Mouse (Mus musculus) midbrain, embryonic 11.5 days (tissue): ENCODE measurements at regions not wholly inside any gene's neighbourhood (a gene's known extent, or its start where the extent isn't known, plus 50 kb on each side); places are given as distances from the start of the nearest gene placed in this dataset.

Source experiments
- ATAC-seq: fragments of 200-750 bp; cut with Nextera tagmentation; 2 replicates; pipeline ENCODE4 v1.8.0; 2017; ENCODE audit warnings: moderate TSS enrichment, moderate library complexity; ENCODE audit not compliant: low FRiP score
- DNase-seq: peaks from one replicate; pipeline ENCODE4 v3.0.0; 2015; ENCODE audit warnings: low spot score; ENCODE audit errors: missing footprints
- H3K27ac ChIP-seq: fragments of 300-500 bp; sonication (generic); 2 replicates; pipeline ENCODE4 v1.5.1; 2014; ENCODE audit warnings: low read depth, low read length
- H3K27me3 ChIP-seq: fragments of 300-500 bp; sonication (generic); 2 replicates; pipeline ENCODE4 v1.6.1; 2014; ENCODE audit warnings: mild to moderate bottlenecking, low read length, moderate library complexity, mixed read lengths; ENCODE audit not compliant: control insufficient read depth, insufficient read depth
- H3K36me3 ChIP-seq: fragments of 300-500 bp; sonication (generic); 2 replicates; pipeline ENCODE4 v1.6.1; 2014; ENCODE audit warnings: mild to moderate bottlenecking, low read length, moderate library complexity, mixed read lengths; ENCODE audit not compliant: control insufficient read depth, insufficient read depth
- H3K4me1 ChIP-seq: fragments of 300-500 bp; sonication (generic); 2 replicates; pipeline ENCODE4 v1.6.1; 2014; ENCODE audit warnings: low read length; ENCODE audit not compliant: control insufficient read depth, insufficient read depth
- H3K4me2 ChIP-seq: fragments of 300-500 bp; sonication (generic); 2 replicates; pipeline ENCODE4 v1.6.1; 2014; ENCODE audit warnings: mild to moderate bottlenecking, moderate library complexity
- H3K4me3 ChIP-seq: fragments of 300-500 bp; sonication (generic); 2 replicates; pipeline ENCODE4 v1.5.1; 2014; ENCODE audit warnings: low read depth, low read length
- H3K9ac ChIP-seq: fragments of 300-500 bp; sonication (generic); 2 replicates; pipeline ENCODE4 v1.6.1; 2014; ENCODE audit warnings: low read length
- H3K9me3 ChIP-seq: fragments of 300-500 bp; sonication (generic); 2 replicates; pipeline ENCODE4 v1.6.1; 2016; ENCODE audit warnings: low read length; ENCODE audit not compliant: control insufficient read depth
- WGBS: fragments of 180-500 bp; shearing (Covaris S2); extraction: QIAGEN DNeasy Blood & Tissue Kit; methylation state at CpG from one replicate; pipeline ENCODE4 v1.1.7; 2014; 5-methylcytosine and 5-hydroxymethylcytosine counted together

DNA sequence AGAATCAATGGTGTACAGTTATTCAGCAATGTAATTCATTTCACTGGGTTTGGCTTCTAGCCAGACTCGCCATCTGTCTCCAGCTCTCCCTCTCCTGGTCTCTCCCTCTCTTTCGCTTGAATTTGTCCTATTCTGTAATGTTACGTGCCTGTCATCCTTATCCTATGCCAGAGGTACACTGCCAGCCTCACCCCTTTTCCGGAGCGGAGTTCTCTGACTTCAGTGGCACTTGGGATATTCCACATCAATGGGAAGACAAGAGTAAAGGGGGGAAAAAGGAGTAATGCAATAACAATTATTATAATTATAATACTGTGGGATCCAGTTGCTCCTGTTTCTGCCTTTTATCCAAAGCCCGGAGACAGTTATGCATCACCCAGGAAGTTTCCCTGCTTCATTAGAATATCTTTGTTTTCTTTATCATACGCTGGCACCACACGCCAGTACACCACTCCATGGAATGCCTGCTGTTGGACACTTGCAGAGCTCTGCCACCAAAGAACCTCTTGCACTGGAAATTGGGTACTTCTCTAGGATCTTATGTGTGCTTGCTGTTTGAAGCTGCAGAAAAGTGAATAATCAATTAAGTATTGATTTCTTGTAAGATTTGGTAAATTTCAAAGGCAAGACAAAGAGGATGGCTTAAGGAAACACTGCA, 953.6 kb upstream of the Gm8797 start:
- DNase-seq = no peak
- Histone ChIP-seq H3K4me3 (no peak overlapping the region), H3K4me1 (peaks cover 2% of the 10 kb centered on the region; the same call in 1 of the 2 replicates), H3K9me3 (no peaks in the 10 kb centered on the region), H3K9ac (no peak overlapping the region), H3K36me3 (no peaks in the 10 kb centered on the region), H3K27me3 (no peaks in the 10 kb centered on the region), H3K27ac (no peak overlapping the region), H3K4me2 (no peak overlapping the region)
- WGBS = 83% methylated on average over 8 of the region's 8 CpGs
- peak; percentile 61 for ATAC-seq

- no peak for DNase-seq
- H3K4me1 ChIP-seq = peaks cover 2% of the 10 kb centered on the region; the same call in 1 of the 2 replicates
- no peak overlapping the region for H3K4me3 ChIP-seq
- WGBS = 81% methylated on average over 6 of the region's 6 CpGs
- no peak overlapping the region for H3K9ac ChIP-seq
- H3K27ac ChIP-seq = no peak overlapping the region
- H3K36me3 ChIP-seq = no peaks in the 10 kb centered on the region
- no peak for ATAC-seq
- H3K27me3 ChIP-seq = no peaks in the 10 kb centered on the region
- H3K4me2 ChIP-seq = no peak overlapping the region
- H3K9me3 ChIP-seq = no peaks in the 10 kb centered on the region
These were observed 953.1 kb upstream of the Gm8797 start for GRCm38 (mm10) chr3:4797567-4797940.

- H3K4me3 ChIP-seq = no peak overlapping the region
- no peak for ATAC-seq
- H3K27ac ChIP-seq = no peak overlapping the region
- H3K27me3 ChIP-seq = no peaks in the 10 kb centered on the region
- H3K9me3 ChIP-seq = no peaks in the 10 kb centered on the region
- no peak overlapping the region for H3K4me2 ChIP-seq
- no peaks in the 10 kb centered on the region for H3K36me3 ChIP-seq
- no peak for DNase-seq
- H3K9ac ChIP-seq = no peak overlapping the region
- H3K4me1 ChIP-seq = peaks cover 2% of the 10 kb centered on the region; the same call in 1 of the 2 replicates
- WGBS = 71% methylated on average over 3 of the region's 3 CpGs
These were observed 952.2 kb upstream of the Gm8797 start for GRCm38 (mm10) chr3:4798366-4798765.

- ATAC-seq (no peak), DNase-seq (no peak)
- Histone ChIP-seq H3K27me3 (no peaks in the 10 kb centered on the region), H3K4me1 (no peaks in the 10 kb centered on the region), H3K9ac (no peak overlapping the region), H3K27ac (no peak overlapping the region), H3K4me3 (no peak overlapping the region), H3K4me2 (no peak overlapping the region), H3K9me3 (no peaks in the 10 kb centered on the region), H3K36me3 (no peaks in the 10 kb centered on the region)
- WGBS = 90% methylated on average over 1 of the region's 1 CpGs
These were observed 916.1 kb upstream of the Gm8797 start for GRCm38 (mm10) chr3:4834459-4834858.

DNA sequence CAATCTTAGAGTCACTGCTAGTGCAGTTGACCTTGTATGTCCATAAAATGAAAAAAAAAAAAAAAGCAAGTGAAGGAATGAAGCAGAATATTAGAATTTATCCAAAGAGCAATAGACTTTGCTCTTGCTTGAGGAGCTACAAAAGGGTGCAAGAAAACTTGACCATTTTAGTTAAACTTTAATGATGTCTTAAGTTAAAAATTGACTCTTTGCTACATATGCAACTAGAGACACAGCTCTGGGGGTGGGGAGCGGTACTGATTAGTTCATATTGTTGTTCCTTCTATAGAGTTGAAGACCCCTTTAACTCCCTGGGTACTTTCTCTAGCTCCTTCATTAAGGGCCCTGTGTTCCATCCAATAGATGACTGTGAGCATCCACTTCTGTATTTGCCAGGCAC, 915.0 kb upstream of the Gm8797 start:
- Histone ChIP-seq H3K4me2 (no peak overlapping the region), H3K27ac (no peak overlapping the region), H3K27me3 (no peaks in the 10 kb centered on the region), H3K9ac (no peak overlapping the region), H3K4me1 (no peaks in the 10 kb centered on the region), H3K9me3 (no peaks in the 10 kb centered on the region), H3K36me3 (no peaks in the 10 kb centered on the region), H3K4me3 (no peak overlapping the region)
- no peak for ATAC-seq
- 91% methylated on average over 1 of the region's 1 CpGs for WGBS
- no peak for DNase-seq

DNA sequence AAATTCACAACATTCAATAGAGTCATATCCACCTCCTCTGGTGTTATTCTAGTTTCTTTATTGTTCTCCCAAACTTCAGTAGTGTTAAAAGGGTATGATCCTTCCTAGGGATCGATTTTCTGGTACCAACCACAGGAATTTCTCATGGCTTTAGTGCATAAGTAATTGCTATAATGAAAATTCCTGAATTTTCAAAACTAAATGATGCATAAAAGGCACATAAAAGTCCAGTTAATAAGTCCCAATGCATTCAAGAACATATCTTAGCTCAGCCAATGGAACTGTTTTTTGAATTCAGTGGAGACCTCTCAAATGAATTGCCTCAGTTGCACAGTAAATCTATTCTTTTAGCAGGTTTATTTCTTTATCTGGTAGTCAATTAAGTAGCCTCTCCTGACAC, 913.7 kb upstream of the Gm8797 start:
- H3K36me3 ChIP-seq = no peaks in the 10 kb centered on the region
- no peaks in the 10 kb centered on the region for H3K4me1 ChIP-seq
- H3K27ac ChIP-seq = no peak overlapping the region
- no peaks in the 10 kb centered on the region for H3K9me3 ChIP-seq
- WGBS = 67% methylated on average over 1 of the region's 1 CpGs
- DNase-seq (no peak), ATAC-seq (no peak)
- H3K27me3 ChIP-seq = no peaks in the 10 kb centered on the region
- no peak overlapping the region for H3K9ac ChIP-seq
- H3K4me2 ChIP-seq = no peak overlapping the region
- H3K4me3 ChIP-seq = no peak overlapping the region

- H3K4me3 ChIP-seq = no peak overlapping the region
- 79% methylated on average over 1 of the region's 1 CpGs for WGBS
- H3K4me2 ChIP-seq = no peak overlapping the region
- DNase-seq (no peak), ATAC-seq (peak; percentile 57; the same call in 1 of the 2 replicates)
- no peaks in the 10 kb centered on the region for H3K36me3 ChIP-seq
- H3K9me3 ChIP-seq = no peaks in the 10 kb centered on the region
- no peaks in the 10 kb centered on the region for H3K27me3 ChIP-seq
- H3K9ac ChIP-seq = no peak overlapping the region
- H3K4me1 ChIP-seq = no peaks in the 10 kb centered on the region
- H3K27ac ChIP-seq = no peak overlapping the region
These were observed 895.5 kb upstream of the Gm8797 start for GRCm38 (mm10) chr3:4854958-4855566.

DNA sequence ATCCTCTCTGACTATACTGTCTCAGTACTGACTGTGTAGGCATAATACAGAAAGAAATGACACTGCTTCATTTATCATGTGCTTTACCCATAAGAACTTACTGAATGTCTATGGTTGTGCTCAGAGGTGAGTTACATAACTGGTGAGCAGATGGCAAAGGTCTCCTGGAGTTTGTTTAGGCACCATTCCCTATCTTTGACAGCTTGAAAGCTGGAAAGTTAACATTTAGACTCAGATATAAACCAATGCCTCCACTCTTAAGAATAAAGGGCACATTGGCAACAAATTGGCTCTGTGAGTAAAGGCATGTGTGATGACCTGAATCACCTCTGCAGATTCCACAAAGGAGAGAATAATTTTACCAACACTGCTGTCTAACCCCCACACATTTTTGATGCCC, 894.0 kb upstream of the Gm8797 start:
- no peak overlapping the region for H3K4me2 ChIP-seq
- H3K4me3 ChIP-seq = no peak overlapping the region
- no peaks in the 10 kb centered on the region for H3K27me3 ChIP-seq
- H3K27ac ChIP-seq = no peak overlapping the region
- no peaks in the 10 kb centered on the region for H3K4me1 ChIP-seq
- H3K9me3 ChIP-seq = no peaks in the 10 kb centered on the region
- no peak for ATAC-seq
- no peaks in the 10 kb centered on the region for H3K36me3 ChIP-seq
- H3K9ac ChIP-seq = no peak overlapping the region
- no peak for DNase-seq

GRCm38 (mm10) chr3:4866226-4866625, 884.4 kb upstream of the Gm8797 start:
- Histone ChIP-seq H3K9me3 (no peaks in the 10 kb centered on the region), H3K9ac (no peak overlapping the region), H3K27ac (no peak overlapping the region), H3K27me3 (no peaks in the 10 kb centered on the region), H3K4me3 (no peak overlapping the region), H3K4me1 (no peaks in the 10 kb centered on the region), H3K4me2 (no peak overlapping the region), H3K36me3 (no peaks in the 10 kb centered on the region)
- no peak for DNase-seq
- WGBS = 84% methylated on average over 1 of the region's 1 CpGs
- no peak for ATAC-seq
